Mouse (Mus musculus): ENCODE data around the gene Fam69a. TPM values are rescaled to one million over a fixed set of nuclear protein-coding genes. Genes with fewer than 3 reads are reported as not detected.

Fam69a gene
- polyA plus RNA-seq, 1 experiment, result 2.3 TPM

- TF ChIP-seq GATA1 (IDR thresholded peaks at IDR 0.05; ENCODE audit: low read length), result peak; percentile 40
Observed at GRCm38 (mm10) chr5:107964031-107964758, 22.7 kb downstream of the Fam69a start.

- TF ChIP-seq GATA1 (IDR thresholded peaks at IDR 0.05; ENCODE audit: low read length), result no peak
Observed at GRCm38 (mm10) chr5:107961438-107962251, 25.2 kb downstream of the Fam69a start.

GRCm38 (mm10) chr5:107960532-107961202 lies 26.2 kb downstream of the Fam69a start:
- TF ChIP-seq GATA1 (IDR thresholded peaks at IDR 0.05; ENCODE audit: low read length), result no peak

GRCm38 (mm10) chr5:107959624-107960300 lies 27.1 kb downstream of the Fam69a start:
- TF ChIP-seq GATA1 (IDR thresholded peaks at IDR 0.05; ENCODE audit: low read length), result peak; percentile 98

GRCm38 (mm10) chr5:107950643-107951042 lies 36.2 kb downstream of the Fam69a start:
- no peak for TF ChIP-seq GATA1 (IDR thresholded peaks at IDR 0.05; ENCODE audit: low read length)

- TF ChIP-seq GATA1 (IDR thresholded peaks at IDR 0.05; ENCODE audit: low read length), result no peak
Observed at GRCm38 (mm10) chr5:107949607-107950006, 37.3 kb downstream of the Fam69a start.

GRCm38 (mm10) chr5:107948899-107949298 lies 38.0 kb downstream of the Fam69a start:
- TF ChIP-seq GATA1 (IDR thresholded peaks at IDR 0.05; ENCODE audit: low read length), result no peak

- no peak for TF ChIP-seq GATA1 (IDR thresholded peaks at IDR 0.05; ENCODE audit: low read length)
Observed at GRCm38 (mm10) chr5:107947548-107947947, 39.3 kb downstream of the Fam69a start.

- no peak for TF ChIP-seq GATA1 (IDR thresholded peaks at IDR 0.05; ENCODE audit: low read length)
Observed at GRCm38 (mm10) chr5:107946475-107946874, 40.4 kb downstream of the Fam69a start.

GRCm38 (mm10) chr5:107943526-107943925 lies 43.4 kb downstream of the Fam69a start:
- no peak for TF ChIP-seq GATA1 (IDR thresholded peaks at IDR 0.05; ENCODE audit: low read length)

- no peak for TF ChIP-seq GATA1 (IDR thresholded peaks at IDR 0.05; ENCODE audit: low read length)
Observed at GRCm38 (mm10) chr5:107942941-107943340, 43.9 kb downstream of the Fam69a start.

GRCm38 (mm10) chr5:107941222-107941621 lies 45.7 kb downstream of the Fam69a start:
- no peak for TF ChIP-seq GATA1 (IDR thresholded peaks at IDR 0.05; ENCODE audit: low read length)

- TF ChIP-seq GATA1 (IDR thresholded peaks at IDR 0.05; ENCODE audit: low read length), result no peak
Observed at GRCm38 (mm10) chr5:107939701-107940100, 47.2 kb downstream of the Fam69a start.

GRCm38 (mm10) chr5:107938886-107939285 lies 48.0 kb downstream of the Fam69a start:
- no peak for TF ChIP-seq GATA1 (IDR thresholded peaks at IDR 0.05; ENCODE audit: low read length)

GRCm38 (mm10) chr5:107936625-107937389 lies 50.1 kb downstream of the Fam69a start:
- TF ChIP-seq GATA1 (IDR thresholded peaks at IDR 0.05; ENCODE audit: low read length), result no peak

All from G1E-ER4 (cell line).